Mouse (Mus musculus) limb, embryonic 14.5 days (tissue): ENCODE data around the gene Ntn1. TPM values are rescaled to one million over a fixed set of nuclear protein-coding genes. Genes with fewer than 3 reads are reported as not detected.

Experiments used
- ATAC-seq: fragments of 200-750 bp; cut with Nextera tagmentation; 2 replicates; pipeline ENCODE4 v1.8.0; 2017; ENCODE audit warnings: low read depth, moderate number of reproducible peaks, moderate TSS enrichment; ENCODE audit not compliant: low FRiP score
- DNase-seq: peaks from one replicate; pipeline ENCODE4 v3.0.0-alpha.2; 2015; ENCODE audit warnings: low spot score
- H3K27ac ChIP-seq: fragments of 300-500 bp; sonication (generic); replicated peaks from 2 replicates; pipeline ENCODE4 v1.5.1; 2014; ENCODE audit warnings: low read depth, mild to moderate bottlenecking, low read length, moderate library complexity, mixed read lengths
- H3K27me3 ChIP-seq: fragments of 300-500 bp; sonication (generic); 2 replicates; pipeline ENCODE4 v1.6.1; 2014; ENCODE audit warnings: low read length, mixed read lengths; ENCODE audit not compliant: control insufficient read depth, insufficient read depth
- H3K36me3 ChIP-seq: fragments of 300-500 bp; sonication (generic); 2 replicates; pipeline ENCODE4 v1.6.1; 2014; ENCODE audit warnings: mild to moderate bottlenecking, low read length, moderate library complexity, mixed read lengths; ENCODE audit not compliant: control insufficient read depth, insufficient read depth
- H3K4me1 ChIP-seq: fragments of 300-500 bp; sonication (generic); 2 replicates; pipeline ENCODE4 v1.6.1; 2014; ENCODE audit warnings: antibody characterized with exemption, low read length, mixed read lengths; ENCODE audit not compliant: control insufficient read depth, insufficient read depth
- H3K4me2 ChIP-seq: fragments of 300-500 bp; sonication (generic); replicated peaks from 2 replicates; pipeline ENCODE4 v1.6.1; 2014; ENCODE audit warnings: low read depth, mild to moderate bottlenecking, low read length, moderate library complexity; ENCODE audit not compliant: severe bottlenecking
- H3K4me3 ChIP-seq: fragments of 300-500 bp; sonication (generic); replicated peaks from 2 replicates; pipeline ENCODE4 v1.5.1; 2014; ENCODE audit warnings: low read length
- H3K9ac ChIP-seq: fragments of 300-500 bp; sonication (generic); 2 replicates; pipeline ENCODE4 v1.6.1; 2014; ENCODE audit warnings: mild to moderate bottlenecking, low read depth, low read length, moderate library complexity; ENCODE audit not compliant: severe bottlenecking
- H3K9me3 ChIP-seq: fragments of 300-500 bp; sonication (generic); 2 replicates; pipeline ENCODE4 v1.6.1; 2016; ENCODE audit warnings: low read length; ENCODE audit not compliant: control insufficient read depth
- POLR2A ChIP-seq: fragments of 200-500 bp; IDR thresholded peaks from 2 replicates; pipeline ENCODE4 v1.8.0; 2012; ENCODE audit warnings: inconsistent platforms, mild to moderate bottlenecking, moderate library complexity, borderline replicate concordance; ENCODE audit not compliant: insufficient read depth, insufficient read length; ENCODE audit errors: extremely low read depth
- WGBS: fragments of 180-500 bp; shearing (Covaris S2); extraction: QIAGEN DNeasy Blood & Tissue Kit; methylation state at CpG from one replicate; pipeline ENCODE4 v1.1.7; 2014; 5-methylcytosine and 5-hydroxymethylcytosine counted together
- polyA plus RNA-seq, 2 experiments: library from polyadenylated mRNA; depleted of rRNA in 1 of 2; stranded (reverse) in 1 of 2; unstranded in 1 of 2; fragments of >200 nt; fragmentation: Nextera tagmentation in 1 of 2; extraction: Ambion mirVana in 1 of 2; gene quantifications; 2 replicates each; pipeline versions ENCODE4 v1.2.1 to v1.2.3; 2012 to 2014

The Ntn1 gene
- polyA plus RNA-seq, 2 experiments = 4.7 to 18.5 TPM

- Histone ChIP-seq H3K27ac (no peak overlapping the region), H3K36me3 (no peaks in the 10 kb centered on the region), H3K4me1 (no peaks in the 10 kb centered on the region), H3K4me3 (no peak overlapping the region), H3K4me2 (no peak overlapping the region), H3K9me3 (0 out of 2 replicates have a peak, but pooled peaks cover 4% of the 10 kb centered on the region), H3K27me3 (peaks cover 83% of the 10 kb centered on the region), H3K9ac (no peak overlapping the region)
- DNase-seq (no peak), ATAC-seq (no peak)
- TF ChIP-seq POLR2A = no peak
- 72% methylated on average over 2 of the region's 2 CpGs for WGBS
Measured at GRCm38 (mm10) chr11:68393897-68394490, 6.6 kb downstream of the Ntn1 start.

- H3K4me3 ChIP-seq = no peak overlapping the region
- DNase-seq = no peak
- 10% methylated on average over 19 of the region's 19 CpGs for WGBS
- H3K9me3 ChIP-seq = no peaks in the 10 kb centered on the region
- H3K4me2 ChIP-seq = no peak overlapping the region
- no peak for ATAC-seq
- no peaks in the 10 kb centered on the region for H3K4me1 ChIP-seq
- TF ChIP-seq POLR2A = no peak
- H3K27me3 ChIP-seq = peaks cover 78% of the 10 kb centered on the region
- no peak overlapping the region for H3K9ac ChIP-seq
- no peaks in the 10 kb centered on the region for H3K36me3 ChIP-seq
- no peak overlapping the region for H3K27ac ChIP-seq
Measured at GRCm38 (mm10) chr11:68390381-68391287, 10.0 kb downstream of the Ntn1 start.

DNA sequence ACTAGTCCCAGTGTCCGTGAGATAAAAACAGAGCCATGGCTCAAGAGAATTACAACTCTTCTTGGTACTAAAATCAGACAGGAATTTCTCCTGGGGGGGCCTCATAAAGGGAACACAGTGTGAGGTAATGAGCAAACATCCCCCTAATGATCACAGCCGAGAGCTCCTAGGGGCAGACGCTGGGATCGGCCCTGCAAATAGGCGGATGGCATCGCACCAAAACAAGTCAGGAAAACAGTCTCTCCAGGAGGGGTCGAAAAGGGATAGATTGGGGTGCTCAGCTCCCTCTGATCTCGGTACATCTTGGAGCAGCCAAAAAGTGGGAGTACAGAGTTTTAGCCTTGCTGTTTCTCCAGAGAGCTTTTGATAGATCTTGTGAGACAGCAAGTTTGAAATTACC, 11.0 kb downstream of the Ntn1 start:
- Histone ChIP-seq H3K9ac (no peak overlapping the region), H3K27me3 (peaks cover 79% of the 10 kb centered on the region), H3K4me2 (no peak overlapping the region), H3K4me1 (peaks cover 6% of the 10 kb centered on the region; the same call in 1 of the 2 replicates), H3K36me3 (no peaks in the 10 kb centered on the region), H3K9me3 (no peaks in the 10 kb centered on the region), H3K4me3 (no peak overlapping the region), H3K27ac (no peak overlapping the region)
- TF ChIP-seq POLR2A = no peak
- under 1% methylated on average over 8 of the region's 8 CpGs for WGBS
- no peak for ATAC-seq
- DNase-seq = no peak

GRCm38 (mm10) chr11:68388655-68389015, 12.0 kb downstream of the Ntn1 start:
- Histone ChIP-seq H3K4me2 (no peak overlapping the region), H3K9ac (no peak overlapping the region), H3K4me3 (no peak overlapping the region), H3K4me1 (peaks cover 10% of the 10 kb centered on the region), H3K27ac (no peak overlapping the region), H3K36me3 (no peaks in the 10 kb centered on the region), H3K27me3 (peaks cover 84% of the 10 kb centered on the region), H3K9me3 (no peaks in the 10 kb centered on the region)
- WGBS = 37% methylated on average over 1 of the region's 1 CpGs
- ATAC-seq (no peak), DNase-seq (no peak)
- no peak for TF ChIP-seq POLR2A

DNA sequence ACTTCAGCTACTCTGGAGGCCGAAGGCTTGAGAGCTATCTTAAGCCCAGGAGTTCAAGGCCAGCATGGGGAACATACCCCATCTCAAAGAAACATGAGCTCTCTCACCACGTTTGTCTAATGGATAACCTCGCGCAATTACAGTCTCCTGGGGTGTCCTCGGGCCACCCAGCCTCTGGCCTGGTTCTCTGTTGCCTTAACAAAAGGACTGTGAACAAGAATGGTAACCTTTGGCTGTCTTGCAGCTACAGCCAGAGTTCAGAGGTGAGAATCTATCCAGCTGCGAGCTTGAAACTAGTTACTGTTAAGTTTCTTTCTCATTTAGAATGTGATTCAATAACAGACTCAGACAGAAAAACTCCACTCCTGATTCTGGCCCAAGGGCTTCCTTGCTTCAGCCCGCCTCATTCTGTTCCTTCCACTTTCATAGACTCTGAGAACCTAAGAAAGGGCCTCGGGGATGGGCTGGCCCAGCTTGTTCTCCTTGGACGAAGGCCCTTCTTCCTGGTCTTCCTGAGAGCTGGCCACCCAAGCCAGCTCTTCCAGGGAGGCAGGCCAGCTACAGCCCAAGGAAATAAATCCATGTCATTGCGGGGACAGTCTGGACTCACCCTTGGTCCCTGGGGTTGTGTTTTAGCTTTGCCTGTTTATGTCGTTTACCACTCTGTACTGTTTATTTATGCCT, 12.5 kb downstream of the Ntn1 start:
- no peak overlapping the region for H3K27ac ChIP-seq
- H3K9ac ChIP-seq = no peak overlapping the region
- no peak for TF ChIP-seq POLR2A
- no peak overlapping the region for H3K4me2 ChIP-seq
- WGBS = 44% methylated on average over 11 of the region's 11 CpGs
- H3K27me3 ChIP-seq = peaks cover 89% of the 10 kb centered on the region
- ATAC-seq (no peak), DNase-seq (no peak)
- H3K36me3 ChIP-seq = no peaks in the 10 kb centered on the region
- peaks cover 10% of the 10 kb centered on the region for H3K4me1 ChIP-seq
- no peaks in the 10 kb centered on the region for H3K9me3 ChIP-seq
- H3K4me3 ChIP-seq = no peak overlapping the region
